Mouse (Mus musculus) ES-CJ7 (cell line): ENCODE data around the gene Ppp2r5c.
A peak's percentile ranks its signal among the peaks of the same experiment; 100 is the strongest.

ENCODE experiments used
- DNase-seq: peaks from one replicate; pipeline ENCODE4 v3.0.0; 2011; ENCODE audit warnings: low read depth, low spot score

The Ppp2r5c gene

GRCm38 (mm10) chr12:110442238-110442637, 4.7 kb upstream of the Ppp2r5c start:
- no peak for DNase-seq

- DNase-seq, result no peak
These were observed 2.4 kb upstream of the Ppp2r5c start for GRCm38 (mm10) chr12:110444530-110444929.

- DNase-seq, result no peak
These were observed 1.1 kb upstream of the Ppp2r5c start for GRCm38 (mm10) chr12:110445775-110446174.

GRCm38 (mm10) chr12:110447306-110447705, 386 bp downstream of the Ppp2r5c start:
- DNase-seq, result peak; percentile 29

GRCm38 (mm10) chr12:110448767-110449166, 1.8 kb downstream of the Ppp2r5c start:
- DNase-seq, result no peak

- peak; percentile 74 for DNase-seq
These were observed 7.3 kb downstream of the Ppp2r5c start for GRCm38 (mm10) chr12:110454223-110454622.

- no peak for DNase-seq
These were observed 9.1 kb downstream of the Ppp2r5c start for GRCm38 (mm10) chr12:110456024-110456423.

GRCm38 (mm10) chr12:110458667-110459066, 11.7 kb downstream of the Ppp2r5c start:
- DNase-seq, result no peak

GRCm38 (mm10) chr12:110460418-110461300, 13.7 kb downstream of the Ppp2r5c start:
- DNase-seq, result no peak

GRCm38 (mm10) chr12:110463711-110464110, 16.8 kb downstream of the Ppp2r5c start:
- no peak for DNase-seq

GRCm38 (mm10) chr12:110471426-110471825, 24.5 kb downstream of the Ppp2r5c start:
- DNase-seq, result peak; percentile 81

- DNase-seq, result peak; percentile 94
These were observed 25.3 kb downstream of the Ppp2r5c start for GRCm38 (mm10) chr12:110472247-110472646.

- DNase-seq, result no peak
These were observed 27.6 kb downstream of the Ppp2r5c start for GRCm38 (mm10) chr12:110474497-110474896.

GRCm38 (mm10) chr12:110476561-110476960, 29.6 kb downstream of the Ppp2r5c start:
- no peak for DNase-seq

GRCm38 (mm10) chr12:110477906-110478305, 31.0 kb downstream of the Ppp2r5c start:
- no peak for DNase-seq

GRCm38 (mm10) chr12:110478601-110479008, 31.7 kb downstream of the Ppp2r5c start:
- DNase-seq, result no peak

- no peak for DNase-seq
These were observed 32.3 kb downstream of the Ppp2r5c start for GRCm38 (mm10) chr12:110479268-110479667.

GRCm38 (mm10) chr12:110480701-110481100, 33.8 kb downstream of the Ppp2r5c start:
- peak; percentile 94 for DNase-seq

GRCm38 (mm10) chr12:110483761-110484160, 36.8 kb downstream of the Ppp2r5c start:
- DNase-seq, result peak; percentile 88

GRCm38 (mm10) chr12:110484824-110485584, 38.1 kb downstream of the Ppp2r5c start:
- peak; percentile 43 for DNase-seq

GRCm38 (mm10) chr12:110485585-110486331, 38.8 kb downstream of the Ppp2r5c start:
- peak; percentile 93 for DNase-seq

- DNase-seq, result no peak
These were observed 39.9 kb downstream of the Ppp2r5c start for GRCm38 (mm10) chr12:110486852-110487251.
